Mouse (Mus musculus) c-Kit-negative CD71-positive TER-119-positive erythroid progenitor cells, embryonic 14.5 days (primary cell): Measurements from ENCODE around the gene Olfr228.
"Not testable (repeated sequence)": the region's sequence is repeated elsewhere in the genome, so short reads cannot be mapped to it uniquely, and the experiment has no call there.

Experiments used
- DNase-seq: peaks from one replicate; pipeline ENCODE4 v3.0.0-alpha.2; 2013; ENCODE audit warnings: low read depth, low spot score

Olfr228 gene

DNA sequence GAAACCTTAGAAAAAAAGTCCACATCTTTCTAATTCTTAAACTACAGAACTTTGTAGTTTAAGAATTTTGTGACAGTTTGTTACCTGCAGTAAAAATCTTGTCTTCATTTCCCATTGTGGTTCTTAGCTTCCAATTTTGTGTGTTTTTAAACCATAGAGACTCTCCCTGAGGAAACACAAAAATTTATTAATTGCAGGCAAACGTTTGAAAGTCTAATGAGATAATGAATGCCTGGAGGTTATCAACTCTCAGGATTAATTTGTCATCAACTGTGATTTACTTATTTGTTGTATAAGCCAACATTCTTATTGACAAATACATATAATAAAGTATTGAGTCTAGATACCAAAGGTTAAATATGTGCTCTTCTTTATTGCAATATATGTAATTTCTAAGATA, at the start of gene Olfr228:
Olfr228 (minus strand) TSS at position 101 of the 400 bp plus-strand sequence.
- no peak for DNase-seq

DNA sequence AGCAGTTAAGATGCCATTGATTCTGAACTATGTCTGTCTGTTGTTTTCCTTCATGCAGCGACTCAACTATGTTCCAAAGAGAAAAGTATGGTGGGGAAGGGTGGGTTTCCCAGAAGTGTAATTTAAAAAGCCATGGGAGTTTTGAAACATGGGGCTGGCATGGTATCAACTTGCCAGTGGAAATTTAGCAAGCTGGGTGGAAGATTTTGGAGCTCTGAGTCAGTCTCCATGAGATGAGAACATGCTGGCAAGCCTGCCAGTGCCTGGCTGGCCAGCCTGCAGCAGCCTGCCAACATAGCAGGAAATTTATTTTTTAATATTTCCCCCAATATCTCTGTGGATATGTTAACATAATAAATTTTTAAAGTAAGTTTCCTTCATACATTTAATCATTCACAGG, 43.8 kb upstream of the Olfr228 start:
- no peak for DNase-seq

DNA sequence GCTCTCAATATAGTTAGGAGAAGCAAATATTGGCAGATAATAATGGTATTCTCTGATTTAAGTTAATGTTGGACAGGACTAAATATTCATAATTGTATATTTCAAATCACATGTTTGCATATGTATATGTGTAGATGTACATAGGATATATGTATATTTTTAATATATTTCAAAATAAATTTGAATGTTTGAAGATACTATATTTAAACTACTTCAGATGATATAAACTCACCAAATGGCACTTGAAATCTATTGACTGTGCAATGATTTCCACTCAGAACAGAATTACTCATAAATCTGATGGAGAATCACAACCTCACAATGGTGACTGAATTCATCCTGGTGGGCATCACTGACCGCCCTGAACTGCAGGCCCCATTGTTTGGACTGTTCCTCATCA, 21.0 kb upstream of the Olfr228 start, which contains the start of gene Olfr1076:
Olfr1076 (plus strand) TSS at position 301 of the 400 bp plus-strand sequence.
- no peak for DNase-seq

DNA sequence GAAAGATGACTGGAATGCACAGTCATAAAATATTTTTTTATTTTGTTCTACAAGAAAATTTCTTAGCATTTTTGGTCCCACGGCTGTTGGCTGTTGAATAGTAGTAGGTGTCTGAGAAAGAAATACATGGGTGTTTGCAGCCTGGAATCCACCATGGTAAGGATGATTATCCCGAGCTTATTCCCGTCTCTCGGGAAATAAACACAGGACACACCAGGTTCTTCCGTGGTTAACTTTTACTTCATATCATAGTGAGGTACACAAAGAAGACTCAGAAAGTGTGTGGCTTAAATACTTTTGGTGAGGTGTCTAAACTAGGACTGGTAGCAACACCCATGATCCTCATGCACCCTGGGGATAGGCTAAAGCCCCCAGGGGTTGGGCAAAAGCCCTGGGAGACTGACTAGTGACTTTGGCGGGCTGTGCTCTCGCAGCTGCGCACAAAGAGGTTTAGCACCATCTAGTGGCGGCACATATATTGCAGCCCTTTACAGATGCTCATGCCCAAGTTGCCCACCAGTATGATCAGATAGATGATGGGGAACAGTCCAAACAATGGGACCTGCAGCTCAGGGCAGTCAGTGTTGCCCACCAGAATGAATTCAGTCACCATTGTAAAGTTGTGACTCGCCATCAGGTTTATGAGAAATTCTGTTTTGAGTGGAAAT, 22.6 kb downstream of the Olfr228 start:
- DNase-seq, result no peak

DNA sequence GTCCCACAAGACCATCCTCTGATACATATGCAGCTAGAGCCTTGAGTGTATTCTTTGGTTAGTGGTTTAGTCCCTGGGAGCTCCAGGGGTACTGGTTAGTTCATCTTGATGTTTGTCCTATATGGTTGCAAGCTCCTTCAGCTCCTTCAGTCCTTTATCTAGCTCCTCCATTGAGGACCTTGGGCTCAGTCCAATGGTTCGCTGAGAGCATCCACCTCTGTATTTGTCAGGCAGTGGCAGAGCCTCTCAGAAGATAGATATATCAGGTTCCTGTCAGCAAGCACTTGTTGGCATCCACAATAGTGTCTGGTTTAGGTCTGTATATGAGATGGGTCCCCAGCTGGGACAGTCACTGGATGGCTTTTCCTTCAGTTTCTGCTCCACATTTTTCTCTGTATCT, 26.8 kb downstream of the Olfr228 start:
- no peak for DNase-seq

DNA sequence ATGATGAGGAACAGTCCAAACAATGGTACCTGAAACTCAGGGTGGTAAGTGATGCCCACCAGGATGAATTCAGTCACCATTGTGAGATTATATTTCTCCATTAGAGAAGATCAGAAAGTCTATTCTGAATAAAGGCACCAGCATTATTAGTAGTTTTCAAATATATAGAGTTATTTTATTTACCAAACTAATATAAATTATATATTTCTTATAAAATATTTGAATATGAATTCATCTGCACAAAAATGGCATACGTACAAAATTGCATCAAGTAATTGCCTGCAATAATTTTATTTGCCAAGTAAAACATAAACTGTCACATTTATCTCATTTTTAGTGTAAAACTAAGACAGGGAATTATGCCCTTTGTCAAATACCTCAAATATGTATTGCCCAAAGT, 31.0 kb downstream of the Olfr228 start, which contains the start of gene Olfr1066:
Olfr1066 (minus strand) TSS at position 101 of the 400 bp plus-strand sequence.
- DNase-seq, result no peak

DNA sequence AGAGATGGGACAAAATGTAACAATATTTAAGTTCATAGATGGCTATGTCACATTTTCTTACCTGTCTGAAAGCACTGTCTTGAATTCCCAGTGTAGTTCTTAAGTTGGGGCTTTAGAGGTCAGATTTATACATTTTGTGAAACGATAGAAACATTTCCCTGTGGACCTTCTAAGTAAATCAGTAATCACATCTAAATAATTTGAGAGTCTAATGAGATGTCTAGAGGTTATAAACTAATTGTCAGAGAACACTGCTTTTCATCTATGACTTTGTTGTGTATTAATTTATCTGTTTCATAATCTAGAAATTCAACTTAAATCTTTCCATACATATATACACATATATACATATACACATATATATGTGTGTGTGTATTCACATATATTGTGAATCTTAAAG, 36.7 kb downstream of the Olfr228 start, which contains the start of gene Olfr1065:
Olfr1065 (minus strand) TSS at position 101 of the 400 bp plus-strand sequence.
- DNase-seq, result not testable (repeated sequence)

DNA sequence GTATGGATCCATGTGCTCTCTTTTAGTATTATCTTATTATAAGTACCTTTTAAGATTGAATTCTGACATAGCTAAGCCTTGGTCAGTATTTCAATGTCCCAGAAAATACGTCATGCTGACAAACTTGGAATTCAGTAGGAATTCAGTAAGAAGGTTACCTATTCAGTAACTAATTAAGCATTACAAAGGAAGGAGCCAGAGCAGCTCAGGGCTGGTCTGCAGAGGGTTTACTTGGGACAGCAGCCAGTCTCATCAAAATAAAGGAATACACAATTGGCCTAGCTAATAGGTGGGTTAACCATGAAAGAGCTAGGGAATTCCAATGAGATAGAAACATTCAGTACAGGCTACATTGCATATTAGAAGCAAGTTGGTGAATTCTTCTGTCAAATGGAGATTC, 45.1 kb downstream of the Olfr228 start:
- not testable (repeated sequence) for DNase-seq
